Mouse (Mus musculus): ENCODE results near the gene Myo1b. TPM values are rescaled to one million over a fixed set of nuclear protein-coding genes. Genes with fewer than 3 reads are reported as not detected.

Gene Myo1b
- polyA plus RNA-seq, 1 experiment from 2014 or later, result 106 TPM

DNA sequence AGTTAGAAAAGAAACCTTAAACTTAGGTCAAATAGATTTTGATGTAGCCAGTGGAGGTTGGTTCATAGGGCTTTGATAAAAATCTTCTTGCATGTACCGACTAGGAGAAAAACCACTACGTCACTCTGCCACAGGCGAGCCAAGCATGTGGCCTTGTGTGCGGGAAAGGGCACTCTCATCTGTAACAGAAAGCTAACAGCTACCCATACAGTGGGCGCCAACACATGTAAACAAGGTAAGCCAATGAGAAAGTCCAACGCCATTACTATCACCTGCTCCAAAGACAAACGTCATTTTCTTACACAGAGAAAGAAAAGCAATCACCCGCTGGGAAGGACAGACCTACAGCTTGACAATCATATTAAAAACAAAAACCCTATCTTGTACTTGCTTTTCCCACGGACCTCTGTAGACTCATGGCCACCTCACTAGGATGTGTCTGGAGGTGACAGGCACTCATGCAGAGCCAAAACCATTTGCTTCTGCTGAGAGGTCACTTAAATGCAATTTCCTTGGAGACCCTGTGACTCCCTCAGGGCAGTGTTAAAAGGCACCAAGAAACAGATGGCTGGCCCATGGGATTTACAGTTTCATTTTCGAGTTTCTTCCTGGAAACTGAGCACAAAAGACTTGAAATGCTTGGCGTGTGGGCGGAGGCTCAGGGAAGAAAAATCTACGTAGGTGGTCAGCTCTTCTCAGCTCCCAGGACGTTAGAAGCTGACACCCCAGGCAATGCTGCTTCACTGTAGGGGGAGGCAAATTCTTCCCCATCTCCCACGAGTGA is 157.4 kb downstream of the Myo1b start:
- no peak for ATAC-seq (ENCODE audit: low FRiP score, low read depth)
- H3K27ac ChIP-seq, result no peak overlapping the region
- no peaks in the 10 kb centered on the region for H3K4me1 ChIP-seq
- H3K27me3 ChIP-seq, result no peaks in the 10 kb centered on the region
- H3K4me2 ChIP-seq (replicated peaks), result no peak overlapping the region
- H3K9me3 ChIP-seq, result no peaks in the 10 kb centered on the region
- H3K4me3 ChIP-seq, result no peak overlapping the region
- WGBS, result 56% methylated on average over 15 of the region's 15 CpGs
- peaks cover 90% of the 10 kb centered on the region for H3K36me3 ChIP-seq
- no peak overlapping the region for H3K9ac ChIP-seq

DNA sequence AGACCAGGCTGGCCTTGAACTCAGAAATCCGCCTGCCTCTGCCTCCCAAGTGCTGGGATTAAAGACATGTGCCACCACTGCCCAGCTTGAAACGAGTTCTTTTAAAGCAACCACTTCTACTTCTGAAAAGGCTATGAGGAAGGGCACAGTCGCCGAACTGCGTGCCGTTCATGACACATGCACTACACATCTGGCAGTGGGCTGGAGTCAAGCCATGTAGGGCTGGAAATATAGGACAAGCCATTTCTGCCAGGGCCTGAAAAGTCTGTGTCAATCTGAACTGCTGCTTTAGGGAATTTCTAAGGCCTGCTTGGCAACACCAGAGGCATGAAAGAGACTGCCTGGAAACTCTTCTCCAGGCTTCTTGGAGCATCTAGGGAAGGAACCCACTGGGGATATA is 162.2 kb downstream of the Myo1b start:
- Histone ChIP-seq H3K4me1 (no peaks in the 10 kb centered on the region), H3K4me3 (no peak overlapping the region), H3K4me2 (replicated peaks) (no peak overlapping the region), H3K9me3 (no peaks in the 10 kb centered on the region), H3K36me3 (peaks cover 78% of the 10 kb centered on the region), H3K27me3 (no peaks in the 10 kb centered on the region), H3K9ac (no peak overlapping the region), H3K27ac (no peak overlapping the region)
- ATAC-seq (ENCODE audit: low FRiP score, low read depth), result no peak
- 86% methylated on average over 6 of the region's 6 CpGs for WGBS

DNA sequence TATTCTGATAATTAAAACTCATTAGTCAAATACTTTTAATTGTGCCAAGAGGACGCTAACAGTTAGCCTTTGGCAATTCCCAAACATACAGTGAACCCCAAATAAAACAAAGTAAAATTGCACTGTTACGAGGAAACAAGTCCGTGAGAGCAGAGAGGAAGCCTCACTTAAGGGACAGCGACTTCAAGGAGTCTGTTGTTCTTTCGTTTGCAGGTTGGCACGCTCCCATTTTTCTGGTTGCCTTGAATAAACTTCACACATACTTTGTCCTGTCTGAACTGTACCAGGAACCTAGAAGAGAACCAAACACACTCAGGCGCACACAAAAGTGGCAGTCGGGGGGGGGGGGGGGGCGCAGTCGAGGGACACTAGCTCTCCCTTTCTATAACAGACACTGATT is 164.9 kb downstream of the Myo1b start:
- 75% methylated on average over 10 of the region's 10 CpGs for WGBS
- no peak for ATAC-seq (ENCODE audit: low FRiP score, low read depth)
- H3K9ac ChIP-seq, result no peak overlapping the region
- H3K9me3 ChIP-seq, result no peaks in the 10 kb centered on the region
- no peak overlapping the region for H3K4me3 ChIP-seq
- H3K27ac ChIP-seq, result no peak overlapping the region
- no peak overlapping the region for H3K4me2 ChIP-seq (replicated peaks)
- H3K27me3 ChIP-seq, result no peaks in the 10 kb centered on the region
- peaks cover 57% of the 10 kb centered on the region for H3K36me3 ChIP-seq
- 0 out of 2 replicates have a peak, but pooled peaks cover 5% of the 10 kb centered on the region for H3K4me1 ChIP-seq

- ATAC-seq (ENCODE audit: low FRiP score, low read depth), result no peak
- H3K36me3 ChIP-seq, result peaks cover 50% of the 10 kb centered on the region
- H3K27me3 ChIP-seq, result no peaks in the 10 kb centered on the region
- no peaks in the 10 kb centered on the region for H3K9me3 ChIP-seq
- no peak overlapping the region for H3K4me2 ChIP-seq (replicated peaks)
- 80% methylated on average over 2 of the region's 2 CpGs for WGBS
- no peak overlapping the region for H3K9ac ChIP-seq
- no peak overlapping the region for H3K27ac ChIP-seq
- H3K4me3 ChIP-seq, result no peak overlapping the region
- 0 out of 2 replicates have a peak, but pooled peaks cover 5% of the 10 kb centered on the region for H3K4me1 ChIP-seq
Measured at GRCm38 (mm10) chr1:51748306-51748705, 167.6 kb downstream of the Myo1b start.

GRCm38 (mm10) chr1:51747494-51747893 is 168.4 kb downstream of the Myo1b start:
- Histone ChIP-seq H3K4me2 (replicated peaks) (no peak overlapping the region), H3K4me1 (0 out of 2 replicates have a peak, but pooled peaks cover 5% of the 10 kb centered on the region), H3K4me3 (no peak overlapping the region), H3K36me3 (peaks cover 51% of the 10 kb centered on the region), H3K9me3 (no peaks in the 10 kb centered on the region), H3K27me3 (no peaks in the 10 kb centered on the region), H3K27ac (no peak overlapping the region), H3K9ac (no peak overlapping the region)
- ATAC-seq (ENCODE audit: low FRiP score, low read depth), result no peak
- WGBS, result 27% methylated on average over 12 of the region's 12 CpGs

DNA sequence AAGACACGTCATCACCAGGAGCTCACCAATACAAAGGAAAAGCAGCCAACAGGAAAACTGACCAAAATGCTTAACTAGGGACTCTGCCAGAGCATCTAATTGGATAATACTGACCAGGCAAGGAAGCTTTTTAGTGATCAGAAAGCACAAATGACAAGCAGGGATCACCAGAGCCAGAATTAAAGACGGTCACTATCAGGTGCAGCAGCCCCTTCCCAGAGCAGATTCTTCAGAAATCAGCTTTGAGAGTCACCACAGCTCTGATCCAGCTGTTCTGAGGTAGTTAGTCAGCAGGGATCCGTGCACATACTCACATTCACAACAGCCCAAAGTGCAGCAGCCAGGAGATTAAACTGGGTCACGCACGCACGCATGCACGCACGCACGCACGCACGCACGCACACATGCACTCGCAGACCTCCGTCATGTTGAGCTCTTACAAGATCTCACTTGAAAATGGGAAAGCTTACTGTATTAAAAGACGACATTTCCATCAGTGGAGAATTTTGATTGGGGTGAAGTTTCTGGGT is 169.1 kb downstream of the Myo1b start:
- no peaks in the 10 kb centered on the region for H3K27me3 ChIP-seq
- WGBS, result 92% methylated on average over 15 of the region's 15 CpGs
- 0 out of 2 replicates have a peak, but pooled peaks cover 5% of the 10 kb centered on the region for H3K4me1 ChIP-seq
- H3K27ac ChIP-seq, result no peak overlapping the region
- H3K4me2 ChIP-seq (replicated peaks), result no peak overlapping the region
- H3K4me3 ChIP-seq, result no peak overlapping the region
- peaks cover 49% of the 10 kb centered on the region for H3K36me3 ChIP-seq
- no peak for ATAC-seq (ENCODE audit: low FRiP score, low read depth)
- no peak overlapping the region for H3K9ac ChIP-seq
- H3K9me3 ChIP-seq, result no peaks in the 10 kb centered on the region

DNA sequence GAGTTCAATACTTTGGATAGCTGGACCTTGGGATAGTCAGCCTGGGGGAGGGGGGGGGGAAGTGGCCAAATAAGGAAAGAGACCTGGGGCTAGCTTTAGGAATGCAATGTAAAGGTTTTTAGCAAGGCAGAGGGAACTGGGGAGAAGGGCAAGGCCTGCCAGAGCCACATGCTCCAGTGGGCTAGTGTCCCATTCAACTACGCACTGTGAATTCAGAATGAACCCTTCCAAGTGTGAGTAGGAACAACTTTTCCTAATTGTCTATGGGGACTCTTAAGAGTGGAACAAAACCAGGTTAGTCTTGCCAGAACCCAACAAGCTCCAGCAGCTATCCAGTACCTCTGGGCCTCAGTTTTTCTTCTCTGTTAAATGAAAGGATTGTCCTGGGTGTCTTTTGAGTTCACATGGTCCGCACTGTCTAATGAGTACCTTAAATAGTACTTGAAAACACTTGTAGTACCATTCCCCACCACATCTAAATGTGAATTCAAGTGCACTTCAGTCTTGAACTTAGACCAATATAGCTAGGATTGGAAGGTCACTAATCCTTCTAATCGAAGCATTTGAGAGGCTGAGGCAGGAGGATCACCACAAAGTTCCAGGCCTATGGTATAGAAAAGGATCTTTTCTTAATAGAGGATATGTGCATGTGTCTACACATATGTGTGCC is 172.0 kb downstream of the Myo1b start:
- H3K9ac ChIP-seq, result no peak overlapping the region
- no peak overlapping the region for H3K4me3 ChIP-seq
- no peaks in the 10 kb centered on the region for H3K9me3 ChIP-seq
- H3K36me3 ChIP-seq, result peaks cover 38% of the 10 kb centered on the region
- H3K4me1 ChIP-seq, result 0 out of 2 replicates have a peak, but pooled peaks cover 5% of the 10 kb centered on the region
- H3K4me2 ChIP-seq (replicated peaks), result no peak overlapping the region
- no peaks in the 10 kb centered on the region for H3K27me3 ChIP-seq
- no peak overlapping the region for H3K27ac ChIP-seq
- 97% methylated on average over 3 of the region's 3 CpGs for WGBS
- no peak for ATAC-seq (ENCODE audit: low FRiP score, low read depth)

DNA sequence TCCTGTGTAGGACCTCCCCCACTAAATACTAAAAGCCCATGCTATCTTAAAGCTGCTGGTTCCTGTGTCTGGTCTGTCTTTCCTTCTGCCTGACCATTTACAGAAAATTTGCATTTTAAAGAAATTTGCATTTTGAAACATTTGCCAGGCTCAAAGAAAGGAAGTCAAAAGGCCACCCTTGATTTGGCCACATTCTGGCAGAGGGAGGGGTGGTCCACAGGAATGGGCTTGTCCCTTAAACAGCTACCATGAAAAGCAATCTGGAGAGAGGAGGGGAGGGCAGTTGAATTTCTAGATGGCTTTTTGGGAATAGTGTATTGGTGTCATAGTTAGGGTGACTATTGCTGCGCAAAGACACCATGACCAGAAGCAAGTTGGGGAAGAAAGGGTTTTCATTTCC is 173.3 kb downstream of the Myo1b start:
- Histone ChIP-seq H3K9me3 (no peaks in the 10 kb centered on the region), H3K36me3 (peaks cover 34% of the 10 kb centered on the region), H3K4me2 (replicated peaks) (no peak overlapping the region), H3K4me1 (0 out of 2 replicates have a peak, but pooled peaks cover 4% of the 10 kb centered on the region), H3K27me3 (no peaks in the 10 kb centered on the region), H3K9ac (no peak overlapping the region), H3K27ac (no peak overlapping the region), H3K4me3 (no peak overlapping the region)
- WGBS, result 100% methylated on average over 1 of the region's 1 CpGs
- no peak for ATAC-seq (ENCODE audit: low FRiP score, low read depth)

DNA sequence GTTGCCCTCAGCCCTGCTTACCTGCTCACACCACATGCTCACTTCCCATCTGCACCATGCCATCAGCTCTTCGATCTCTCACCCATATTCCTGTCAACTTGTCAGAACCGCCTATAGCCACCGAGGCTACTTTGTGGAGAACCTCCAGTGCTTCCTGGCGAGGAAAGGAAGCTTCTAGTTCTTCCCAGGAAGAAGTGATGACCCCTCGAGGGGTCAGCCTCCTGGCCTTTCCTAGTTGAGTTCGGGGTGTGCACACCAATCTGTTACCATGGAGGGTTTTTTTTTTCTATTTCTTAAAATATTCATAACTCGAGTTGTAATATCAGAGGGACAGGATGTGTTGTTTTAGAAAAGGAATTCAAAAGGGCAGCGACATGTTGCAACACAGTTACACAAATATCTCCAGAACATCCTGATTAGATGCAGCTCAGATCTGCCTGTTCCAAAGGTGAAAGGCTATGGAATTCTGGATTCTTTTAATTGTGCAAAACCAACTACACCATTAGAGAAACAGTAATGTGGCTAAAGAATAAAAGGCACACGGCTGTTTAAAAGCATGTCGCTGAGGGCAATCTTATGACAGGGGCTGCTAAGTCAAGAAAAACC is 175.1 kb downstream of the Myo1b start:
- Histone ChIP-seq H3K4me3 (no peak overlapping the region), H3K4me1 (no peaks in the 10 kb centered on the region), H3K9ac (no peak overlapping the region), H3K27me3 (no peaks in the 10 kb centered on the region), H3K9me3 (no peaks in the 10 kb centered on the region), H3K36me3 (peaks cover 34% of the 10 kb centered on the region), H3K4me2 (replicated peaks) (no peak overlapping the region), H3K27ac (no peak overlapping the region)
- ATAC-seq (ENCODE audit: low FRiP score, low read depth), result no peak
- 84% methylated on average over 10 of the region's 10 CpGs for WGBS

GRCm38 (mm10) chr1:51739252-51739852 is 176.5 kb downstream of the Myo1b start:
- no peak overlapping the region for H3K27ac ChIP-seq
- no peaks in the 10 kb centered on the region for H3K27me3 ChIP-seq
- no peak overlapping the region for H3K9ac ChIP-seq
- whole genome bisulfite sequencing, result 74% methylated on average over 5 of the region's 5 CpGs
- H3K4me2 ChIP-seq (replicated peaks), result no peak overlapping the region
- ATAC-seq (ENCODE audit: low FRiP score, low read depth), result no peak
- H3K36me3 ChIP-seq, result peaks cover 25% of the 10 kb centered on the region
- H3K9me3 ChIP-seq, result no peaks in the 10 kb centered on the region
- H3K4me3 ChIP-seq, result no peak overlapping the region
- H3K4me1 ChIP-seq, result no peaks in the 10 kb centered on the region

- Histone ChIP-seq H3K4me1 (no peaks in the 10 kb centered on the region), H3K27ac (no peak overlapping the region), H3K4me2 (replicated peaks) (no peak overlapping the region), H3K9me3 (peaks cover 2% of the 10 kb centered on the region; the same call in 1 of the 2 replicates), H3K27me3 (no peaks in the 10 kb centered on the region), H3K36me3 (peaks cover 3% of the 10 kb centered on the region), H3K4me3 (no peak overlapping the region), H3K9ac (no peak overlapping the region)
- ATAC-seq (ENCODE audit: low FRiP score, low read depth), result 0 out of 2 replicates have a peak, but pooled peaks have one; percentile 19
- WGBS, result 71% methylated on average over 2 of the region's 2 CpGs
Measured at GRCm38 (mm10) chr1:51736822-51737221, 179.0 kb downstream of the Myo1b start.

DNA sequence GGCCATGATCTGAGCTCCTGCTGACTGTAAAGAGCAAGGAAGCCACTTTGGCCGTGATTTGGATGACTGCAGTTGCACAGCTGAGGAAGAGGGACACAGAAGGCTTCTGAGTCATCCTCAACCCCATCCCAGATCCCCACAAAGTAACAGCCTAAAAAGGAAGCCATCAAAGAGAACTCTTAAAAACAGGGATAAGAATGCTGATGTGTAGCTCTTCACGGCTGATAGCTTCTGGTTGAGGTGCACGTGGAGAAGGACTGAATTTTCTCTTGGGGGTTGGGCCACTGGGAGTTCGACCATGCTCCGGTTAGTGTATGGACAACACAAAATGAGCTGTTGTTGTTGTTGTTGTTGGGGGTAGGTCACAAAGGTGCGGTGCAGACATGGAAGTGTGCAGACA is 181.2 kb downstream of the Myo1b start:
- ATAC-seq (ENCODE audit: low FRiP score, low read depth), result no peak
- Histone ChIP-seq H3K4me2 (replicated peaks) (no peak overlapping the region), H3K27ac (no peak overlapping the region), H3K36me3 (no peaks in the 10 kb centered on the region), H3K9me3 (peaks cover 5% of the 10 kb centered on the region; the same call in 1 of the 2 replicates), H3K27me3 (no peaks in the 10 kb centered on the region), H3K4me3 (no peak overlapping the region), H3K9ac (no peak overlapping the region), H3K4me1 (no peaks in the 10 kb centered on the region)
- 83% methylated on average over 6 of the region's 6 CpGs for WGBS
